Mouse (Mus musculus): Measurements from ENCODE around the gene Asb7. TPM values are rescaled to one million over a fixed set of nuclear protein-coding genes. Genes with fewer than 3 reads are reported as not detected.

Asb7 gene
- 16.9 and 17.3 TPM in 2 replicates for polyA plus RNA-seq (2015; fragmentation: Nextera tagmentation; extraction: Ambion mirVana)

- WGBS: 1% methylated on average over 18 of the region's 18 CpGs
Measured at GRCm38 (mm10) chr7:66689294-66689619, at the start of gene Asb7. Gene Asb7 (minus strand): TSS chr7:66689596.

GRCm38 (mm10) chr7:66737418-66737817 is 48.0 kb upstream of the Asb7 start:
- Histone ChIP-seq H3K27me3 (no peaks in the 10 kb centered on the region), H3K4me3 (replicated peaks) (no peak overlapping the region), H3K4me1 (no peaks in the 10 kb centered on the region), H3K9ac (no peak overlapping the region), H3K27ac (no peak overlapping the region), H3K9me3 (replicated peaks) (no peaks in the 10 kb centered on the region), H3K4me2 (no peak overlapping the region), H3K36me3 (no peaks in the 10 kb centered on the region)
- ATAC-seq (replicated peaks; ENCODE audit: low FRiP score): no peak
- 92% methylated on average over 4 of the region's 4 CpGs for WGBS

More at GRCm38 (mm10) chr7:66689294-66689619, at the start of gene Asb7:
- H3K9me3 ChIP-seq (replicated peaks): no peaks in the 10 kb centered on the region
- H3K27me3 ChIP-seq: no peaks in the 10 kb centered on the region
- peaks cover 14% of the 10 kb centered on the region; the same call in 1 of the 2 replicates for H3K36me3 ChIP-seq
- H3K9ac ChIP-seq: peak within 1 kb of the TSS; percentile 77
- H3K4me1 ChIP-seq: peaks cover 13% of the 10 kb centered on the region
- peak within 1 kb of the TSS; percentile 91 for H3K27ac ChIP-seq
- H3K4me3 ChIP-seq (replicated peaks): peak within 1 kb of the TSS; percentile 82
- no peak for ATAC-seq (replicated peaks; ENCODE audit: low FRiP score)
- H3K4me2 ChIP-seq: peak within 1 kb of the TSS; percentile 88

GRCm38 (mm10) chr7:66734993-66735392 is 45.6 kb upstream of the Asb7 start:
- no peak overlapping the region for H3K4me2 ChIP-seq
- H3K4me1 ChIP-seq: no peaks in the 10 kb centered on the region
- no peaks in the 10 kb centered on the region for H3K9me3 ChIP-seq (replicated peaks)
- ATAC-seq (replicated peaks; ENCODE audit: low FRiP score): no peak
- H3K27me3 ChIP-seq: no peaks in the 10 kb centered on the region
- no peak overlapping the region for H3K9ac ChIP-seq
- no peak overlapping the region for H3K27ac ChIP-seq
- 80% methylated on average over 6 of the region's 6 CpGs for WGBS
- no peak overlapping the region for H3K4me3 ChIP-seq (replicated peaks)
- H3K36me3 ChIP-seq: no peaks in the 10 kb centered on the region

GRCm38 (mm10) chr7:66734466-66734865 is 45.1 kb upstream of the Asb7 start:
- H3K27ac ChIP-seq: no peak overlapping the region
- no peak overlapping the region for H3K9ac ChIP-seq
- H3K27me3 ChIP-seq: no peaks in the 10 kb centered on the region
- H3K4me2 ChIP-seq: no peak overlapping the region
- no peaks in the 10 kb centered on the region for H3K36me3 ChIP-seq
- ATAC-seq (replicated peaks; ENCODE audit: low FRiP score): no peak
- 93% methylated on average over 4 of the region's 4 CpGs for WGBS
- no peaks in the 10 kb centered on the region for H3K9me3 ChIP-seq (replicated peaks)
- no peaks in the 10 kb centered on the region for H3K4me1 ChIP-seq
- no peak overlapping the region for H3K4me3 ChIP-seq (replicated peaks)

- Histone ChIP-seq H3K9me3 (replicated peaks) (no peaks in the 10 kb centered on the region), H3K36me3 (no peaks in the 10 kb centered on the region), H3K4me1 (no peaks in the 10 kb centered on the region), H3K27ac (no peak overlapping the region), H3K27me3 (no peaks in the 10 kb centered on the region), H3K9ac (no peak overlapping the region), H3K4me2 (no peak overlapping the region), H3K4me3 (replicated peaks) (no peak overlapping the region)
- no peak for ATAC-seq (replicated peaks; ENCODE audit: low FRiP score)
- WGBS: 94% methylated on average over 11 of the region's 11 CpGs
Measured at GRCm38 (mm10) chr7:66733882-66734281, 44.5 kb upstream of the Asb7 start.

GRCm38 (mm10) chr7:66733431-66733830 is 44.0 kb upstream of the Asb7 start:
- Histone ChIP-seq H3K36me3 (no peaks in the 10 kb centered on the region), H3K27ac (no peak overlapping the region), H3K4me3 (replicated peaks) (no peak overlapping the region), H3K4me2 (no peak overlapping the region), H3K4me1 (no peaks in the 10 kb centered on the region), H3K9me3 (replicated peaks) (no peaks in the 10 kb centered on the region), H3K27me3 (no peaks in the 10 kb centered on the region), H3K9ac (no peak overlapping the region)
- no peak for ATAC-seq (replicated peaks; ENCODE audit: low FRiP score)
- 92% methylated on average over 17 of the region's 17 CpGs for WGBS

- Histone ChIP-seq H3K4me1 (peaks cover 8% of the 10 kb centered on the region), H3K4me2 (no peak overlapping the region), H3K27ac (no peak overlapping the region), H3K9me3 (replicated peaks) (no peaks in the 10 kb centered on the region), H3K4me3 (replicated peaks) (no peak overlapping the region), H3K27me3 (no peaks in the 10 kb centered on the region), H3K36me3 (no peaks in the 10 kb centered on the region), H3K9ac (no peak overlapping the region)
- no peak for ATAC-seq (replicated peaks; ENCODE audit: low FRiP score)
- 84% methylated on average over 2 of the region's 2 CpGs for WGBS
Measured at GRCm38 (mm10) chr7:66729232-66729631, 39.8 kb upstream of the Asb7 start.

GRCm38 (mm10) chr7:66728072-66728471 is 38.7 kb upstream of the Asb7 start:
- H3K9me3 ChIP-seq (replicated peaks): no peaks in the 10 kb centered on the region
- no peaks in the 10 kb centered on the region for H3K36me3 ChIP-seq
- H3K27me3 ChIP-seq: no peaks in the 10 kb centered on the region
- H3K4me1 ChIP-seq: peaks cover 14% of the 10 kb centered on the region
- 90% methylated on average over 6 of the region's 6 CpGs for WGBS
- H3K9ac ChIP-seq: no peak overlapping the region
- no peak overlapping the region for H3K27ac ChIP-seq
- ATAC-seq (replicated peaks; ENCODE audit: low FRiP score): no peak
- no peak overlapping the region for H3K4me2 ChIP-seq
- no peak overlapping the region for H3K4me3 ChIP-seq (replicated peaks)

GRCm38 (mm10) chr7:66724954-66725353 is 35.6 kb upstream of the Asb7 start:
- Histone ChIP-seq H3K27ac (no peak overlapping the region), H3K27me3 (no peaks in the 10 kb centered on the region), H3K9ac (no peak overlapping the region), H3K36me3 (peaks cover 8% of the 10 kb centered on the region; the same call in 1 of the 2 replicates), H3K4me1 (peaks cover 14% of the 10 kb centered on the region), H3K4me3 (replicated peaks) (no peak overlapping the region), H3K4me2 (no peak overlapping the region), H3K9me3 (replicated peaks) (no peaks in the 10 kb centered on the region)
- ATAC-seq (replicated peaks; ENCODE audit: low FRiP score): no peak
- WGBS: 65% methylated on average over 6 of the region's 6 CpGs

- Histone ChIP-seq H3K4me1 (peaks cover 14% of the 10 kb centered on the region), H3K9me3 (replicated peaks) (no peaks in the 10 kb centered on the region), H3K9ac (no peak overlapping the region), H3K36me3 (peaks cover 8% of the 10 kb centered on the region; the same call in 1 of the 2 replicates), H3K27ac (no peak overlapping the region), H3K4me3 (replicated peaks) (no peak overlapping the region), H3K4me2 (no peak overlapping the region), H3K27me3 (no peaks in the 10 kb centered on the region)
- peak; percentile 78 for ATAC-seq (replicated peaks; ENCODE audit: low FRiP score)
- 35% methylated on average over 4 of the region's 4 CpGs for WGBS
Measured at GRCm38 (mm10) chr7:66724514-66724913, 35.1 kb upstream of the Asb7 start.

- no peak overlapping the region for H3K27ac ChIP-seq
- no peaks in the 10 kb centered on the region for H3K27me3 ChIP-seq
- 46% methylated on average over 2 of the region's 2 CpGs for WGBS
- no peak overlapping the region for H3K4me2 ChIP-seq
- H3K36me3 ChIP-seq: peaks cover 64% of the 10 kb centered on the region
- no peak overlapping the region for H3K4me3 ChIP-seq (replicated peaks)
- H3K9ac ChIP-seq: no peak overlapping the region
- H3K4me1 ChIP-seq: no peaks in the 10 kb centered on the region
- no peak for ATAC-seq (replicated peaks; ENCODE audit: low FRiP score)
- H3K9me3 ChIP-seq (replicated peaks): no peaks in the 10 kb centered on the region
Measured at GRCm38 (mm10) chr7:66711166-66711565, 21.8 kb upstream of the Asb7 start.

- peaks cover 67% of the 10 kb centered on the region for H3K36me3 ChIP-seq
- 95% methylated on average over 3 of the region's 3 CpGs for WGBS
Measured at GRCm38 (mm10) chr7:66704631-66705030, 15.2 kb upstream of the Asb7 start.

GRCm38 (mm10) chr7:66702721-66703120 is 13.3 kb upstream of the Asb7 start:
- Histone ChIP-seq H3K4me1 (no peaks in the 10 kb centered on the region), H3K27ac (no peak overlapping the region), H3K27me3 (no peaks in the 10 kb centered on the region), H3K4me2 (no peak overlapping the region), H3K36me3 (peaks cover 72% of the 10 kb centered on the region), H3K4me3 (replicated peaks) (no peak overlapping the region), H3K9ac (no peak overlapping the region), H3K9me3 (replicated peaks) (no peaks in the 10 kb centered on the region)
- WGBS: 95% methylated on average over 7 of the region's 7 CpGs
- ATAC-seq (replicated peaks; ENCODE audit: low FRiP score): no peak

More at GRCm38 (mm10) chr7:66704631-66705030, 15.2 kb upstream of the Asb7 start:
- no peak overlapping the region for H3K27ac ChIP-seq
- no peaks in the 10 kb centered on the region for H3K9me3 ChIP-seq (replicated peaks)
- H3K4me1 ChIP-seq: no peaks in the 10 kb centered on the region
- H3K4me3 ChIP-seq (replicated peaks): no peak overlapping the region
- ATAC-seq (replicated peaks; ENCODE audit: low FRiP score): no peak
- H3K9ac ChIP-seq: no peak overlapping the region
- no peaks in the 10 kb centered on the region for H3K27me3 ChIP-seq
- H3K4me2 ChIP-seq: no peak overlapping the region

All from kidney, embryonic 15.5 days (tissue).